Mouse (Mus musculus): ENCODE results near the gene Zwilch. TPM values are rescaled to one million over a fixed set of nuclear protein-coding genes. Genes with fewer than 3 reads are reported as not detected.
A peak's percentile ranks its signal among the peaks of the same experiment; 100 is the strongest.

The Zwilch gene
- polyA plus RNA-seq, 1 experiment from 2014 or later: 18.6 TPM

- H3K27ac ChIP-seq (replicated peaks in 1 of 2; ENCODE audit: control insufficient read depth in 1 of 2, insufficient read depth in 1 of 2, low read depth in 2 of 2, low read length in 2 of 2): peak overlapping the region; percentile 35 to 97; a peak in 2 of 4 replicates
- H3K9ac ChIP-seq (ENCODE audit: low read length): no peak overlapping the region; the same call in 1 of the 2 replicates
- H3K4me1 ChIP-seq (ENCODE audit: control insufficient read depth in 2 of 2, insufficient read depth in 2 of 2, low read length in 2 of 2): peaks cover 34 to 43% of the 10 kb centered on the region in 2 experiments
- 46% methylated on average over 5 of the region's 5 CpGs for WGBS
- H3K4me3 ChIP-seq (ENCODE audit: control insufficient read depth in 1 of 2, insufficient read depth in 1 of 2, low read depth in 1 of 2, low read length in 2 of 2): no peak overlapping the region
- no peak for ATAC-seq (ENCODE audit: insufficient number of reproducible peaks, insufficient read depth, low FRiP score, low read depth)
- H3K27me3 ChIP-seq (ENCODE audit: control insufficient read depth, insufficient read depth, low read length): no peaks in the 10 kb centered on the region
- no peaks in the 10 kb centered on the region for H3K36me3 ChIP-seq (ENCODE audit: control insufficient read depth, insufficient read depth, low read length)
- no peak overlapping the region for H3K4me2 ChIP-seq (ENCODE audit: low read length)
- H3K9me3 ChIP-seq (ENCODE audit: control insufficient read depth, low read length): no peaks in the 10 kb centered on the region
These were observed 85.3 kb downstream of the Zwilch start for GRCm38 (mm10) chr9:64087461-64088235.

Other genes with a start within 250 kb of the Zwilch start
- 18.7 and 30.8 TPM in 2 replicates for gene Smad6, start 151.0 kb downstream of the Zwilch start, polyA plus RNA-seq (2014; fragmentation: Nextera tagmentation; extraction: Ambion mirVana)
- not detected in 2 replicates for gene Lctl, start 56.0 kb downstream of the Zwilch start, polyA plus RNA-seq (2014; fragmentation: Nextera tagmentation; extraction: Ambion mirVana)
- 778 and 789 TPM in 2 replicates for gene Rpl4, start 271 bp upstream of the Zwilch start, polyA plus RNA-seq (2014; fragmentation: Nextera tagmentation; extraction: Ambion mirVana)
- 27.6 and 29.8 TPM in 2 replicates for gene Snapc5, start 6.2 kb upstream of the Zwilch start, polyA plus RNA-seq (2014; fragmentation: Nextera tagmentation; extraction: Ambion mirVana)
- gene Uchl4, start 62.1 kb upstream of the Zwilch start, polyA plus RNA-seq (2014; fragmentation: Nextera tagmentation; extraction: Ambion mirVana): 1.8 and 2.8 TPM in 2 replicates
- gene Map2k1, start 80.5 kb upstream of the Zwilch start, polyA plus RNA-seq (2014; fragmentation: Nextera tagmentation; extraction: Ambion mirVana): 89.2 and 92.4 TPM in 2 replicates
- gene Tipin, start 108.5 kb upstream of the Zwilch start, polyA plus RNA-seq (2014; fragmentation: Nextera tagmentation; extraction: Ambion mirVana): 117 and 119 TPM in 2 replicates
- gene Dis3l, start 168.2 kb upstream of the Zwilch start, polyA plus RNA-seq (2014; fragmentation: Nextera tagmentation; extraction: Ambion mirVana): 19.3 and 20.1 TPM in 2 replicates
- 0.70 and 0.92 TPM in 2 replicates for gene Megf11, start 212.5 kb upstream of the Zwilch start, polyA plus RNA-seq (2014; fragmentation: Nextera tagmentation; extraction: Ambion mirVana)